Mouse (Mus musculus) lung, postnatal 0 days (tissue): ENCODE measurements around the gene Gm773. TPM values are rescaled to one million over a fixed set of nuclear protein-coding genes. Genes with fewer than 3 reads are reported as not detected.
"Not testable (repeated sequence)": the region's sequence is repeated elsewhere in the genome, so short reads cannot be mapped to it uniquely, and the experiment has no call there.

Experiments
- ATAC-seq: fragments of 200-750 bp; cut with Nextera tagmentation; 2 replicates; pipeline ENCODE4 v1.8.0; 2017; ENCODE audit warnings: moderate library complexity
- DNase-seq: peaks from one replicate; pipeline ENCODE4 v3.0.0-alpha.2; 2016; ENCODE audit warnings: low spot score
- H3K27ac ChIP-seq: fragments of 300-500 bp; sonication (generic); 2 replicates; pipeline ENCODE4 v1.5.1; 2014; ENCODE audit warnings: antibody characterized with exemption, mild to moderate bottlenecking, low read length, mixed read lengths
- H3K27me3 ChIP-seq: fragments of 300-500 bp; sonication (generic); replicated peaks from 2 replicates; pipeline ENCODE4 v1.6.1; 2014; ENCODE audit warnings: low read length, mixed read lengths; ENCODE audit not compliant: insufficient read depth
- H3K36me3 ChIP-seq: fragments of 300-500 bp; sonication (generic); 2 replicates; pipeline ENCODE4 v1.6.1; 2014; ENCODE audit warnings: low read length, mixed read lengths; ENCODE audit not compliant: insufficient read depth
- H3K4me1 ChIP-seq: fragments of 300-500 bp; sonication (generic); 2 replicates; pipeline ENCODE4 v1.6.1; 2014; ENCODE audit warnings: antibody characterized with exemption, low read depth, low read length, mixed read lengths; ENCODE audit not compliant: insufficient read depth
- H3K4me2 ChIP-seq: fragments of 300-500 bp; sonication (generic); replicated peaks from 2 replicates; pipeline ENCODE4 v1.6.1; 2014; ENCODE audit warnings: low read depth, mild to moderate bottlenecking, low read length, moderate library complexity, mixed read lengths
- H3K4me3 ChIP-seq: fragments of 300-500 bp; sonication (generic); 2 replicates; pipeline ENCODE4 v1.5.1; 2014; ENCODE audit warnings: low read depth, low read length
- H3K9ac ChIP-seq: fragments of 300-500 bp; sonication (generic); replicated peaks from 2 replicates; pipeline ENCODE4 v1.6.1; 2014; ENCODE audit warnings: low read depth, mild to moderate bottlenecking
- H3K9me3 ChIP-seq: fragments of 300-500 bp; sonication (generic); 2 replicates; pipeline ENCODE4 v1.6.1; 2016; ENCODE audit warnings: low read length, mixed read lengths
- CTCF ChIP-seq: IDR thresholded peaks from 2 replicates; pipeline ENCODE4 v1.5.1; 2016; ENCODE audit warnings: antibody characterized with exemption, mild to moderate bottlenecking
- EP300 ChIP-seq: IDR thresholded peaks from 2 replicates; pipeline ENCODE4 v1.6.1; 2016; ENCODE audit warnings: antibody characterized with exemption, mild to moderate bottlenecking, control low read depth
- WGBS: fragments of 180-500 bp; shearing (Covaris S2); extraction: QIAGEN DNeasy Blood & Tissue Kit; methylation state at CpG from one replicate; pipeline ENCODE4 v1.1.7; 2014; 5-methylcytosine and 5-hydroxymethylcytosine counted together
- polyA plus RNA-seq: library from polyadenylated mRNA; unstranded; fragments of >200 nt; fragmentation: Nextera tagmentation; extraction: Ambion mirVana; gene quantifications from 2 replicates; pipeline ENCODE4 v1.2.1, GENCODE M21; 2015

The Gm773 gene
- polyA plus RNA-seq: not detected in 2 replicates

- H3K9ac ChIP-seq: no peak within 1 kb of the TSS
- H3K9me3 ChIP-seq: no peaks in the 10 kb centered on the region
- H3K27ac ChIP-seq: no peak within 1 kb of the TSS
- no peak for ATAC-seq
- WGBS: 87% methylated on average over 8 of the region's 8 CpGs
- no peaks in the 10 kb centered on the region for H3K36me3 ChIP-seq
- H3K27me3 ChIP-seq: no peaks in the 10 kb centered on the region
- no peaks in the 10 kb centered on the region for H3K4me1 ChIP-seq
- DNase-seq: no peak
- H3K4me3 ChIP-seq: no peak within 1 kb of the TSS
- TF ChIP-seq CTCF (no peak), EP300 (no peak)
- H3K4me2 ChIP-seq: no peak within 1 kb of the TSS
Measured at GRCm38 (mm10) chrX:56212771-56213170, at the start of gene Gm773. Gene Gm773, minus strand, starts transcription at chrX:56212881.

DNA sequence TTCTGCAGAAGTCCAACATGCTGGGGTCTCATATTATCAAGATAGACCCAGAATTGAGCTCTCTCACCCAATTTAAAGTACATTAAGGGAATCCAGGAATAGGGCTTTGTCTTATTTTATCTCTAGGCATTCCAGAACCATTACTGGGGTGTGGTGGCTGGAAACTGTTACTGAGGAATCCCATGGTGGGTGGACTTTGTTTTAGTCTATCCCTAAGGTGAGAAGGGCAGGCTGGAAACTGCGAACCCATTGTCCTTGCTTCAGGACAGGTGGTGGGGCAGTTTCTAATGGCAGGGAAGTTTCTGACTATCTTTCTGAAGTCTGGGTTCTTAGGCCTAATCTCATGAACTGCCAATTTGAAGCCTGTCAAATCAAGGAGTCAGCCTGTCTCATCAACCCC lies 26.2 kb downstream of the Gm773 start:
- not testable (repeated sequence) for H3K4me1 ChIP-seq, H3K4me3 ChIP-seq, ATAC-seq, H3K27me3 ChIP-seq, H3K36me3 ChIP-seq, H3K4me2 ChIP-seq, H3K9ac ChIP-seq, H3K9me3 ChIP-seq, DNase-seq, H3K27ac ChIP-seq
- WGBS: no CpG with 5 or more reads among the region's 1 CpGs

GRCm38 (mm10) chrX:56151396-56151795 lies 61.3 kb downstream of the Gm773 start:
- no peak overlapping the region for H3K9ac ChIP-seq
- no peaks in the 10 kb centered on the region for H3K9me3 ChIP-seq
- no peaks in the 10 kb centered on the region for H3K36me3 ChIP-seq
- TF ChIP-seq EP300: no peak
- TF ChIP-seq CTCF: no peak
- H3K4me3 ChIP-seq: no peak overlapping the region
- no peak overlapping the region for H3K4me2 ChIP-seq
- no peaks in the 10 kb centered on the region for H3K4me1 ChIP-seq
- H3K27me3 ChIP-seq: no peaks in the 10 kb centered on the region
- H3K27ac ChIP-seq: no peak overlapping the region
- 84% methylated on average over 2 of the region's 2 CpGs for WGBS
- DNase-seq (no peak), ATAC-seq (no peak)

Other genes with a start within 250 kb of the Gm773 start
- gene 3830403N18Rik, start 76.3 kb downstream of the Gm773 start, polyA plus RNA-seq: 0.42 and 2.4 TPM in 2 replicates
- 2.1 and 2.4 TPM in 2 replicates for gene Zfp449, start 133.5 kb upstream of the Gm773 start, polyA plus RNA-seq
- gene Smim10l2a, start 161.7 kb upstream of the Gm773 start, polyA plus RNA-seq: 1.4 and 1.5 TPM in 2 replicates
- 0.74 TPM in 1 of 2 replicates, not detected in the other for gene Gm2174, start 235.1 kb upstream of the Gm773 start, polyA plus RNA-seq
- 27.0 and 30.9 TPM in 2 replicates for gene Ints6l, start 242.0 kb upstream of the Gm773 start, polyA plus RNA-seq